Mouse (Mus musculus) adrenal gland, adult 8-10 months (tissue): Measurements from ENCODE around the gene Olfm1. TPM values are rescaled to one million over a fixed set of nuclear protein-coding genes. Genes with fewer than 3 reads are reported as not detected.

Experiments used
- DNase-seq: peaks from one replicate; pipeline ENCODE4 v3.0.0; 2022
- total RNA-seq, 4 experiments: library from RNA; stranded (reverse); gene quantifications; 2 replicates each; pipeline ENCODE4 v1.2.4; 2022

Olfm1 gene
- 10 to 100 TPM; 42.9 to 56.6 (median 48.5) TPM for total RNA-seq

- peak; percentile 30 for DNase-seq
These were observed at the start of gene Olfm1 for GRCm38 (mm10) chr2:28192821-28193689. TSS of gene Olfm1 (plus strand) at chr2:28192992.

GRCm38 (mm10) chr2:28143417-28144045 lies 49.3 kb upstream of the Olfm1 start:
- DNase-seq, result no peak

DNA sequence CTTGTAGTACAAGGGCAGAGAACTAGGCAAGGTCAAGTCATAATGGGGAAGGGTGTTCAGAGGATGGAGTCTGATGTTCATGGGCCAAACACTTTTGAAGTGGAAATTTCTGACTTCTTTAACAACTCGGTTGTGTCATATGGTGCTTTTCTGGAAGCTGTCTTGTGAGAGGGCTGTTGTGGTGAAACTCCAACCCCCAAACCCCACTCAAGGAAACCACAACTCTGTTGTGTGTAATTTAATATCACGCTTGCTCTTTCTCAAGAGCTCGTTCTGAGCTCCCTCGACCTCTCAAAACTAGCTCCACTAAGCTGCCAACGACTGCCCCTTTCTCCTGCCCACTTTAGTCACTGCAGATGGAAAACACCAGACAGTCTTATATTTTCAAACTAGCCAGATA lies 47.1 kb upstream of the Olfm1 start:
- DNase-seq, result no peak

DNA sequence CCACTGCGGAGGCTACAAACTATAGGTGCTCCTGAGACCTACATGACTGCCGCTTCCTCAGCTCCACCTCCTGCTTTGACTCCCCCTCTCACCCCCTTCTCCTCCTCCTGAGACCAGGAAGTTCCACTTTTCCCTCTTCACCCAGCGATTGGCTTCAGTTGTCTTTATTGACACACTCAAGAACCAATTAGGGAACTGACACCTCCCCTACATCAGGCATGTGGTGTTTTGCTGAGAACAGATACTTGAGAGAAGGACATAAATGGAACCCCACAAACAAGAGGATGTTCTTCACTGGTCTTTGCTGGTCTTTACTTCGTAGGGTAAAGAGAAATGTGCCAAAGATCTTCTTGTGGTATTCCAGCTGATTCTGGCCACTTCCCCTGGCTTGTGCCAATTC lies 46.6 kb upstream of the Olfm1 start:
- DNase-seq, result no peak

DNA sequence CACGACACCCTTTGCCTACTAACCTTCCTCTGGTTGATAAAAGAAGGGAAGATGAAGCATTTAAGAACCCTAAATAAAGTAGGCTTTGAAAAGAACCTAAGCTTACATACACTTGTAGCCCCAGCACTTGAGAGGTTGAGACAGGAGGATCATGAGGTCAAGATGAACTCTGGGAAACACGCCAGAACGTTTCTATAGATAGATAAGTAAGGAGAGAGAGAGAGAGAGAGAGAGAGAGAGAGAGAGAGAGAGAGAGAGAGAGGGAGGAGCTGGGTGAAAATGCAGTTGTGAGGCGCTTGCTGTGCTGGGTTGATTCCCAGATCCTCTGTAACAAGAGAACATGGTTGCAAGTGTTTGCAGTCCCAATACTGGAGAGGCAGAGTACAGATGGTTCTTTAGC lies 46.1 kb upstream of the Olfm1 start:
- no peak for DNase-seq

- no peak for DNase-seq
These were observed 45.5 kb upstream of the Olfm1 start for GRCm38 (mm10) chr2:28147248-28147794.

- DNase-seq, result no peak
These were observed 43.1 kb upstream of the Olfm1 start for GRCm38 (mm10) chr2:28149688-28150087.

DNA sequence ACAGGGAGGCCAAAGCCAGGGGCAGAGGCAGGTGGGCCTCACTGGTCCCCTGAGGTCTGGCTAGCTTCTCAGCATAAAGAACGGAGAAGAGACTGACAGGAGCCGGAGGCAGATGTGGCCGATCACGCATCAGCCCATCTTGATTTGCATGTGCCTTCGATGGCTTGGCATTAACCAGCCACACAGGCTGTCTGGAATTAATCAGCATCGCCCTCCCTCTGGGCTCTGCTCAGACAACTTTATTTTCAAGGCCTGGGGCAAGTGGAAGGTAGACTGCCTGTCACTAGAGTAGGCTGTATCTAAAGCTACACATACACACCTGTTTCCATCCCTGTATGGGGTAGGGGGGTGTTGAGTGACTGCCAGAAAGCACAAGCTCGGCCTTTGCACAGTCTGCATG lies 32.2 kb upstream of the Olfm1 start:
- DNase-seq, result no peak

- no peak for DNase-seq
These were observed 27.2 kb upstream of the Olfm1 start for GRCm38 (mm10) chr2:28165570-28165969.

GRCm38 (mm10) chr2:28169336-28169735 lies 23.5 kb upstream of the Olfm1 start:
- DNase-seq, result no peak

GRCm38 (mm10) chr2:28171962-28172361 lies 20.8 kb upstream of the Olfm1 start:
- DNase-seq, result no peak

GRCm38 (mm10) chr2:28173225-28174141 lies 19.3 kb upstream of the Olfm1 start:
- no peak for DNase-seq

DNA sequence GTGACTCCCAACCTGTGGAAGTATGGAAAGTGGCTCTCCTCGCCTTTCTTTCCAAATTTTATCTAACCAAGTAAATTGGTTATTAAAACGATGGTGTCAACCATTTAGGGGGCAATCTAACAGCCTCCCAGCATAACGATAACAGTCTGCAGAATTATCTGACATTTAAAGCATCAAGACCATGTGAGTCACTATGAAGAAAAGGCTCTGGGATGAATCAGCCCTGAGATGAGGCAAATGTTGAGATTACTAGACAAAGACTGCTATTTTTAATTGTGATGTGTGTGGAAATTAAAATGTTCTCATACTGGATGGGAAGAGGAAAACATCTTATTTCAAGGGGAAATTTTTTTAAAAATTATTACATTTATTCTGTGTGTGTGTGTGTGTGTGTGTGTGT lies 18.4 kb upstream of the Olfm1 start:
- no peak for DNase-seq

GRCm38 (mm10) chr2:28178600-28178999 lies 14.2 kb upstream of the Olfm1 start:
- DNase-seq, result no peak

GRCm38 (mm10) chr2:28180053-28180452 lies 12.7 kb upstream of the Olfm1 start:
- no peak for DNase-seq

DNA sequence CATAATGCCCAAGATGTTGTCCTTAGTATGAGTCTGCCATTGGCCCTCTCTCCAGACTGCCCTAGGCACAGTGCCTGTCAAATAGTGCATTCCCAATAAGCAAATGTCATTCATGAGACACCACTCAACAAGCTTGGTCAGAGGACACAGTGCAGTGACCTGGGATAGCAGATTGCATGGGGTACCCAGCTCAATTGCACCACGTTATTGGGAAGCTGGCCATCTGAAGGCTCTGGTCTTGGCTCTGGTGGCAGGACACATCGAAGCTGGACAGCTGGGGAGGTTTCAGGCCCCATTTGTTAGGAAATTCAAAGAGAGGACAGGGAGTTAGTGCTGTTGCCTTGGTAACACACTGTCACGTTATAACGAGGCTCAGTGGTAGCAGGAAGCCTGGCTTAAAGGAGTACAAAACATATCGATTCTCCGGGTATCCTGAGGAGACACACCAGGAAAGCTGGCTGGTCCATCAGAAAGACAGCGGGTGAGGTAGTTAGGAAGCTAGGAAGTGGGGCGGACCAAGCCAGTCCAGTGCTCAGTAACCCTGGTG lies 4.3 kb upstream of the Olfm1 start:
- no peak for DNase-seq

DNA sequence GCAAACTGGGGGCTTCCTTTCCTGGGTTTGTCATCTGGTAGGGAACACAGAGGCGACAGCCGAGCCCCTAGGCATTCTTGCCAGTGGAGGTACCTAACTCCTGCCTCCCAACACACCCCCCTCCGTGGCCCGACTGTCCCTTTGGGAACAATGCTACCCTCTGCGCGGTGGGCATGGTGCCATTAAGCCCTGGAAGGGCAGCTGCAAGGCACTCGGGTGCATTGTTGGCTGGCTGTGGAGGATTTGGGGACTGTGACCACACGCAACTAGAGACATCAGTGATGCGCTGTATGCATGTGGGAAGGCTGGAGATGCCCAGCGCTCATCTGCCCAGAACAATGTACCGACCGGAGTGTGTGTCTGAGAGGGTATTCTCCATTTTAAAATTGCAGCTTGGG lies 897 bp downstream of the Olfm1 start:
- no peak for DNase-seq

- DNase-seq, result no peak
These were observed 2.3 kb downstream of the Olfm1 start for GRCm38 (mm10) chr2:28194962-28195617.

DNA sequence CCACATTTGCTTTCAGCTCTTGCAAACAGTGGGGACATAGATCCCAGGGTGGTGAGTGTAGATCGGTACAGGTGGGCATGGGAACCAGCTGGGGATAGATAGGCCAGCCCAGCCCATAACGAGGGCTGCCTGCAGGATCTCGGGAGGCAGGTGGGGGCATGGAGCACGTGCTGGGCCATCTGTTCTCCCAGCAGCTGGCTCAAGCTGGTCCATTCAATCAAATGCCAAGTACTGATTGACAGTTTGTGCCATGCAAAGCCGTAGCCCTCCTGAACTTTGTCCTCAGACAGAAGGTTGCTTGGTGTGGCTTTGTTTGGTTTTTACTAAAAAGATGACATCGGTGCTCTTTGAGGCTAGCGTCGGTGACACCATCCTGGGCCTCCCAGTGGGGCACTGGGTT lies 2.9 kb downstream of the Olfm1 start:
- DNase-seq, result no peak

GRCm38 (mm10) chr2:28201441-28201841 lies 8.6 kb downstream of the Olfm1 start:
- DNase-seq, result no peak

- DNase-seq, result peak; percentile 83
These were observed 11.4 kb downstream of the Olfm1 start for GRCm38 (mm10) chr2:28204167-28204566.
